Mouse (Mus musculus) intestine, embryonic 15.5 days (tissue): Measurements from ENCODE around the gene Esr1. TPM values are rescaled to one million over a fixed set of nuclear protein-coding genes. Genes with fewer than 3 reads are reported as not detected.
"Not testable (repeated sequence)": the region's sequence is repeated elsewhere in the genome, so short reads cannot be mapped to it uniquely, and the experiment has no call there.

Experiments
- ATAC-seq: fragments of 200-750 bp; cut with Nextera tagmentation; 2 replicates; pipeline ENCODE4 v1.8.0; 2017; ENCODE audit warnings: moderate TSS enrichment, moderate library complexity
- H3K27ac ChIP-seq: fragments of 300-500 bp; sonication (generic); 2 replicates; pipeline ENCODE4 v1.5.1; 2015; ENCODE audit warnings: mild to moderate bottlenecking, inconsistent platforms
- H3K27me3 ChIP-seq: fragments of 300-500 bp; sonication (generic); replicated peaks from 2 replicates; pipeline ENCODE4 v1.6.1; 2015; ENCODE audit warnings: inconsistent platforms
- H3K36me3 ChIP-seq: fragments of 300-500 bp; sonication (generic); 2 replicates; pipeline ENCODE4 v1.6.1; 2015; ENCODE audit warnings: inconsistent platforms
- H3K4me1 ChIP-seq: fragments of 300-500 bp; sonication (generic); replicated peaks from 2 replicates; pipeline ENCODE4 v1.6.1; 2015; ENCODE audit warnings: inconsistent platforms
- H3K4me2 ChIP-seq: fragments of 300-500 bp; sonication (generic); replicated peaks from 2 replicates; pipeline ENCODE4 v1.6.1; 2015; ENCODE audit warnings: mild to moderate bottlenecking, inconsistent platforms
- H3K4me3 ChIP-seq: fragments of 300-500 bp; sonication (generic); replicated peaks from 2 replicates; pipeline ENCODE4 v1.5.1; 2015; ENCODE audit warnings: inconsistent platforms
- H3K9ac ChIP-seq: fragments of 300-500 bp; sonication (generic); 2 replicates; pipeline ENCODE4 v1.6.1; 2015; ENCODE audit warnings: inconsistent platforms
- H3K9me3 ChIP-seq: fragments of 300-500 bp; sonication (generic); 2 replicates; pipeline ENCODE4 v1.6.1; 2016; ENCODE audit warnings: inconsistent platforms
- WGBS: fragments of 180-500 bp; shearing (Covaris S2); methylation state at CpG from one replicate; pipeline ENCODE4 v1.1.7; 2015; 5-methylcytosine and 5-hydroxymethylcytosine counted together
- polyA plus RNA-seq: library from polyadenylated mRNA; unstranded; fragments of >200 nt; fragmentation: Nextera tagmentation; extraction: Ambion mirVana; gene quantifications from 2 replicates; pipeline ENCODE4 v1.2.1, GENCODE M21; 2015

The Esr1 gene
- polyA plus RNA-seq, 1 experiment from 2014 or later = 0.59 TPM

DNA sequence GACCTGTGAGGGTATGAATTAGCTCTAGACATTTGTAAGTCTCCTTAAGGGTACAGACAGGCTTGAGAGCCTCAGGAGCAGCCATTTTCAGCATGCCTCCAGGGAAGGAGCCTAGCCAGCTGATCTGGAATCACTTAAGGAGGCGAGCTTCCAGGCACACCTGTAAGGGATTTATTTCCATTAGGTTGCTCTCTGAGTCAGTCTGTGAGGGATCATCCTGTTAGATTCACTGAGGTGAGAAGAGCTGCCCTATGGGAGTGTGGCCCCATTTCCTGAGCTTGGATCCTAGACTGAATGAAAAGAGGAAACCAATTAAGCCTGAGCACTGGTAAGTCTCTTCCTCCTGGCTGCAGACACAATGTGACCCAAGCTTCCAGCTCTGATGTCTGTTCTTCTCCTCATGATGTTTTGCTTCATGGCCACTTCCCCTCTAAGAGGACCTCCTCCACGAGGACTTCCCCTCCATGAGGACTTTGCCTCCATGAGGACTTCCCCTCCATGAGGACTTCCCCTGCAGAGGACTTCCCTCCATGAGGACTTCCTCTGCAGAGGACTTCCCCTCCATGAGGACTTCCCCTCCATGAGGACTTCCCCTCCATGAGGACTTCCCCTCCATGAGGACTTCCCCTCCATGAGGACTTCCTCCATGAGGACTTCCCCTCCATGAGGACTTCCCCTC lies 10.5 kb upstream of the Esr1 start:
- Histone ChIP-seq H3K4me3 (no peak overlapping the region), H3K27me3 (no peaks in the 10 kb centered on the region), H3K9me3 (no peaks in the 10 kb centered on the region), H3K27ac (no peak overlapping the region), H3K4me1 (no peaks in the 10 kb centered on the region), H3K4me2 (no peak overlapping the region), H3K9ac (no peak overlapping the region), H3K36me3 (no peaks in the 10 kb centered on the region)
- ATAC-seq = no peak
- WGBS = 68% methylated on average over 2 of the region's 2 CpGs

GRCm38 (mm10) chr10:4601612-4602011 lies 9.8 kb upstream of the Esr1 start:
- not testable (repeated sequence) for H3K4me2 ChIP-seq, ATAC-seq, H3K36me3 ChIP-seq, H3K4me1 ChIP-seq, H3K9ac ChIP-seq, H3K9me3 ChIP-seq, H3K27me3 ChIP-seq, H3K4me3 ChIP-seq, H3K27ac ChIP-seq

DNA sequence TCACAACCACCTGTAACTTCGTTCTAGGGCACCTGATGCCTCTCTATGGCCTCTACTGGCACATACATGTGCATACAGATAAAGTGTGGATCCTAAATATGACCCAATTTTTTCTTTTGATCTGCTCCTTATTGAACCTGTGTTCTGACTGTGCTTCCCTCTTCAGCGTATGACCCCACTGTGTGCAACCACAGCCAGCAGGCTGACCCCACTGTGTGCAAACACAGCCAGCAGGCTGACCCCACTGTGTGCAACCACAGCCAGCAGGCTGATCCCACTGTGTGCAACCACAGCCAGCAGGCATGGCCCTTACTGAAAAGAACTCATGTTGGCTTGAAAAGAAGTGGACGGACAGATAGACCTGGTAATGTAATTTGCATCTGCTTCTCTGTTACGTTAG lies 8.9 kb upstream of the Esr1 start:
- H3K36me3 ChIP-seq = no peaks in the 10 kb centered on the region
- no peaks in the 10 kb centered on the region for H3K9me3 ChIP-seq
- no peak overlapping the region for H3K4me2 ChIP-seq
- no peak overlapping the region for H3K27ac ChIP-seq
- H3K4me3 ChIP-seq = no peak overlapping the region
- no peak for ATAC-seq
- no peaks in the 10 kb centered on the region for H3K4me1 ChIP-seq
- 80% methylated on average over 4 of the region's 4 CpGs for WGBS
- H3K27me3 ChIP-seq = no peaks in the 10 kb centered on the region
- H3K9ac ChIP-seq = no peak overlapping the region

DNA sequence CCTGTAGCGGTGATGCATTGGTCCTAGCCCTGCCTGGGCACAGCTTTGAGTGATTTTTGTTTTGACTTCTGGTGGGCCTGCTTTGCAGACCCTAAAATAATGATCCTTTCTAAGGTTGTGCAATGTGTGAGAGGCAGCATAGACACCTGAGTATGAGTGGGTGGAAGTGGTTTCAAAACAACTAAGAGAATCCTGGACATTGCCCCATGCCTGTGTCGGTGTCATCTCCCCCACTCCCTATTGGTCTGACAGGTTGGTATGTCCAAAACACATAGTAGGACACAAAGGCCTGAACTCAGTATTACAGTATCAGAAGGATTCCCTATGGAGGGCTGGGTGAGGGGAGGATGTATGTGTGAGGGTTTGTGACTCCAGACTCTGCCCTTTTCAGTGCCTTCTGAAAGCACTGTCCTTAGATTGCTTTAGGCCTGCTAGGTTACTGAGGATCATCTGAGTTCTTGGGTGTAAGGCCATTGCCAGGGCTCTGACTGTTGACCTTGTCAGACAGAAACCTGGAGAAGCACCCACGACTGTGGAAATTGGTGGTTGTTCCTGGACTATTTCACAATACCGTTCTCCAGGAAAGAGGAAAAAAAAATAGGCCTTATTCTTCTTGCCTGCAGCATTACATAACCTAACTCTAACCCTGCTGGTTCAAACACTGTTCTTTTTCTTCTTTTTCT lies 6.7 kb upstream of the Esr1 start:
- H3K9ac ChIP-seq = no peak overlapping the region
- H3K27ac ChIP-seq = no peak overlapping the region
- no peaks in the 10 kb centered on the region for H3K9me3 ChIP-seq
- H3K27me3 ChIP-seq = no peaks in the 10 kb centered on the region
- 70% methylated on average over 4 of the region's 4 CpGs for WGBS
- H3K4me1 ChIP-seq = no peaks in the 10 kb centered on the region
- H3K4me3 ChIP-seq = no peak overlapping the region
- no peak for ATAC-seq
- H3K4me2 ChIP-seq = no peak overlapping the region
- H3K36me3 ChIP-seq = no peaks in the 10 kb centered on the region

DNA sequence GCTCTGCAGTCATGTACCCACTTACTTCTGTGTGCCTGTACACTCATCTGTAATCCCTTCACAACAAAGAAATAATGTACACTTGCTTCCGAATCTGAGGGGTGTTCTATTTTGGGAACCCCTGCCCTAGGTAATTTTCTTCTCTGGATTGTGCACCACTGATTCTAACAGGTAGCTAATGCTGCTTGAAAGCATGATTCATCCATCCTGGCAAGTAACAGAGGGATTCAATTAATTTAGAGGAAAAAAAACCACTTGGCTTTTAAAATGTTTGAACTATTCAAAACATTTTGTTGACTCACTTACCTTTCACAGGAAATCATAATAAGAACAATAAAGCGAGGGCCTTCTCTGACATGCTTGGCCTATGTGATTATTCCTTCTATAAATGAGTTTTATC lies 1.2 kb upstream of the Esr1 start:
- 87% methylated on average over 2 of the region's 2 CpGs for WGBS
- Histone ChIP-seq H3K4me1 (no peaks in the 10 kb centered on the region), H3K4me3 (no peak overlapping the region), H3K27me3 (no peaks in the 10 kb centered on the region), H3K27ac (no peak overlapping the region), H3K9ac (no peak overlapping the region), H3K4me2 (no peak overlapping the region), H3K36me3 (no peaks in the 10 kb centered on the region), H3K9me3 (no peaks in the 10 kb centered on the region)
- no peak for ATAC-seq

GRCm38 (mm10) chr10:4612313-4613036 lies 1.1 kb downstream of the Esr1 start:
- Histone ChIP-seq H3K4me2 (peak overlapping the region; percentile 53), H3K4me3 (no peak overlapping the region), H3K36me3 (no peaks in the 10 kb centered on the region), H3K27ac (no peak overlapping the region), H3K27me3 (no peaks in the 10 kb centered on the region), H3K9me3 (no peaks in the 10 kb centered on the region), H3K4me1 (no peaks in the 10 kb centered on the region), H3K9ac (no peak overlapping the region)
- peak; percentile 68 for ATAC-seq
- 53% methylated on average over 22 of the region's 22 CpGs for WGBS

- WGBS = 43% methylated on average over 2 of the region's 2 CpGs
- no peak for ATAC-seq
- no peaks in the 10 kb centered on the region for H3K9me3 ChIP-seq
Measured at GRCm38 (mm10) chr10:4618026-4618425, 6.6 kb downstream of the Esr1 start.

DNA sequence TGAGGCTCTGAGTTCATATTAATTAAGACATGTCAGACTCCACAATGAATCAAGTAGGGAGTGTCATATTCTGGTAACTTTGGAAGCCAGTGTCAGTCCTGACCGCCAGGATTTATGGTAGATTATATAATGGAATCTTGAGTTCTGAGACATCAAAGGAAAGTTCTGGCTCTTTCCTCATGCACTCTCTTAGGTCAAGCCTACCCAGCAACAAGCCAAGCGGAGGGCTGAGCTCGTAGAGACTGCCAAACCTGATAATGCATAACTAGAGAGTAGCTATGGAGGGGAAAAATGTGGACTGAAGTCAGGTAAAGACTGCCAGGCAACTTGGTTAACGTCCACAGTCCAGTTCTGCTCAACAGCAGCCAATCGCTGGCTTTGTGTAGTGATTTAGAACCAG lies 7.3 kb downstream of the Esr1 start:
- 60% methylated on average over 5 of the region's 5 CpGs for WGBS
- H3K27ac ChIP-seq = no peak overlapping the region
- no peaks in the 10 kb centered on the region for H3K9me3 ChIP-seq
- H3K4me1 ChIP-seq = no peaks in the 10 kb centered on the region
- H3K27me3 ChIP-seq = no peaks in the 10 kb centered on the region
- peak; percentile 51; the same call in 1 of the 2 replicates for ATAC-seq
- H3K4me3 ChIP-seq = no peak overlapping the region
- H3K4me2 ChIP-seq = no peak overlapping the region
- H3K9ac ChIP-seq = no peak overlapping the region
- H3K36me3 ChIP-seq = no peaks in the 10 kb centered on the region

More at GRCm38 (mm10) chr10:4618026-4618425, 6.6 kb downstream of the Esr1 start:
- no peaks in the 10 kb centered on the region for H3K36me3 ChIP-seq
- H3K9ac ChIP-seq = no peak overlapping the region
- no peak overlapping the region for H3K4me3 ChIP-seq
- H3K27ac ChIP-seq = no peak overlapping the region
- H3K27me3 ChIP-seq = no peaks in the 10 kb centered on the region
- H3K4me1 ChIP-seq = no peaks in the 10 kb centered on the region
- H3K4me2 ChIP-seq = no peak overlapping the region

DNA sequence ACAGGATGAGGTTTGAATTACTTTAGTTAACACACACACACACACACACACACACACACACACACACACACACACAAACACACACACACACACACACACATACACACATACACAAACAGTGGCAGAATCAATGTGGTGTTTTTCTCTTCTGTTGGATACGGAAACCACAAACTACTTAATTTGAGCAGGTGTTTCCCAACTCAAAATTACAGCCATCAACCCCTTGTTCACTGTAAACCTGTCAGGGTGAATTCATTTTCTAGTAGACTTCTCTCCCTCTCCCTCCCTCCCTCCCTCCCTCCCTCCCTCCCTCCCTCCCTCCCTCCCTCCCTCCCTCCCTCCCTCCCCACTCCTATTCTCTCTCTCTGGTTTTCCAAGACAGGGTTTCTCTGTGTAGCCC lies 8.0 kb downstream of the Esr1 start:
- H3K9me3 ChIP-seq, H3K27ac ChIP-seq, H3K9ac ChIP-seq, H3K27me3 ChIP-seq, H3K4me2 ChIP-seq, ATAC-seq, H3K4me3 ChIP-seq, H3K36me3 ChIP-seq, H3K4me1 ChIP-seq: not testable (repeated sequence)
- WGBS = 91% methylated on average over 1 of the region's 1 CpGs

- H3K9ac ChIP-seq = no peak overlapping the region
- no peak overlapping the region for H3K4me3 ChIP-seq
- H3K27ac ChIP-seq = no peak overlapping the region
- 65% methylated on average over 24 of the region's 24 CpGs for WGBS
- H3K36me3 ChIP-seq = no peaks in the 10 kb centered on the region
- no peaks in the 10 kb centered on the region for H3K27me3 ChIP-seq
- no peaks in the 10 kb centered on the region for H3K9me3 ChIP-seq
- ATAC-seq = peak; percentile 85
- H3K4me1 ChIP-seq = no peaks in the 10 kb centered on the region
- H3K4me2 ChIP-seq = peak overlapping the region; percentile 24; the same call in 1 of the 2 replicates
Measured at GRCm38 (mm10) chr10:4620596-4621504, 9.5 kb downstream of the Esr1 start.

GRCm38 (mm10) chr10:4621505-4621815 lies 10.1 kb downstream of the Esr1 start:
- no peaks in the 10 kb centered on the region for H3K4me1 ChIP-seq
- H3K27me3 ChIP-seq = no peaks in the 10 kb centered on the region
- ATAC-seq = no peak
- H3K9ac ChIP-seq = no peak overlapping the region
- H3K9me3 ChIP-seq = no peaks in the 10 kb centered on the region
- H3K36me3 ChIP-seq = no peaks in the 10 kb centered on the region
- H3K27ac ChIP-seq = no peak overlapping the region
- WGBS = 94% methylated on average over 5 of the region's 5 CpGs
- H3K4me3 ChIP-seq = no peak overlapping the region
- 0 out of 2 replicates have a peak overlapping the region, but pooled peaks have one; percentile 24 for H3K4me2 ChIP-seq

DNA sequence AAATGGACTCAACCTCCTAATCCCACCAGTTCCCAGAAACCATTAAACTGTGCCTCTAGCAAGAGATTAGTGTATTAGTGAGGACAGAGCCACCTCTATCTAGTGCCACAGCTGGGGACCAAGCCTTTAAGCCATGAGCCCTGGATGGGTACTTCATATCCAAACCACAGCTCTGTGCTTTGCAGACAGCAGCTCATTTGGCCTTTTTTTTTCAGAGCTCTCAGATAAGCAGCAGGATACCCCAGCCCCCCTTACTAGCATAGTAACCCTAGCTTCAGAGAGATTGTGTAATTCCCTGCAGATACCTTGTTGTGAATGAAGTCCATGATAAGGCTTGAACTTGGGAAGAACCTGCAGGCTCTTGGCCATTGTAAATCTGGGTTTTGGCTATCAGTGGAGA lies 11.9 kb downstream of the Esr1 start:
- H3K27ac ChIP-seq = no peak overlapping the region
- no peak overlapping the region for H3K4me2 ChIP-seq
- no peak overlapping the region for H3K4me3 ChIP-seq
- no peak overlapping the region for H3K9ac ChIP-seq
- ATAC-seq = no peak
- no peaks in the 10 kb centered on the region for H3K4me1 ChIP-seq
- H3K27me3 ChIP-seq = no peaks in the 10 kb centered on the region
- H3K9me3 ChIP-seq = no peaks in the 10 kb centered on the region
- no peaks in the 10 kb centered on the region for H3K36me3 ChIP-seq
